Mouse (Mus musculus) embryonic facial prominence, embryonic 11.5 days (tissue): ENCODE results near the gene Plcl1. TPM values are rescaled to one million over a fixed set of nuclear protein-coding genes. Genes with fewer than 3 reads are reported as not detected.

Experiments used
- ATAC-seq: fragments of 200-750 bp; cut with Nextera tagmentation; replicated peaks from 2 replicates; pipeline ENCODE4 v1.8.0; 2017; ENCODE audit warnings: low read depth; ENCODE audit not compliant: insufficient number of reproducible peaks, low FRiP score, low TSS enrichment
- DNase-seq: peaks from one replicate; pipeline ENCODE4 v3.0.0-alpha.2; 2015; ENCODE audit warnings: low spot score
- H3K27ac ChIP-seq: fragments of 300-500 bp; sonication (generic); replicated peaks from 2 replicates; pipeline ENCODE4 v1.5.1; 2014; ENCODE audit warnings: mild to moderate bottlenecking, low read depth, low read length, control low read depth
- H3K27me3 ChIP-seq: fragments of 300-500 bp; sonication (generic); 2 replicates; pipeline ENCODE4 v1.6.1; 2014; ENCODE audit warnings: mild to moderate bottlenecking, low read length, moderate library complexity, mixed read lengths; ENCODE audit not compliant: control insufficient read depth, insufficient read depth
- H3K36me3 ChIP-seq: fragments of 300-500 bp; sonication (generic); replicated peaks from 2 replicates; pipeline ENCODE4 v1.6.1; 2014; ENCODE audit warnings: low read depth, mild to moderate bottlenecking, low read length, moderate library complexity, mixed read lengths; ENCODE audit not compliant: control insufficient read depth, insufficient read depth
- H3K4me1 ChIP-seq: fragments of 300-500 bp; sonication (generic); 2 replicates; pipeline ENCODE4 v1.6.1; 2014; ENCODE audit warnings: low read length, mixed read lengths; ENCODE audit not compliant: control insufficient read depth, insufficient read depth
- H3K4me2 ChIP-seq: fragments of 300-500 bp; sonication (generic); 2 replicates; pipeline ENCODE4 v1.6.1; 2014; ENCODE audit warnings: low read depth, mild to moderate bottlenecking, control low read depth, low read length, moderate library complexity
- H3K4me3 ChIP-seq: fragments of 300-500 bp; sonication (generic); 2 replicates; pipeline ENCODE4 v1.5.1; 2014; ENCODE audit warnings: low read depth, low read length, control low read depth
- H3K9ac ChIP-seq: fragments of 300-500 bp; sonication (generic); replicated peaks from 2 replicates; pipeline ENCODE4 v1.6.1; 2014; ENCODE audit warnings: mild to moderate bottlenecking, control low read depth, low read length
- H3K9me3 ChIP-seq: fragments of 300-500 bp; sonication (generic); replicated peaks from 2 replicates; pipeline ENCODE4 v1.6.1; 2016; ENCODE audit warnings: mild to moderate bottlenecking, low read length, inconsistent platforms, mixed read lengths; ENCODE audit not compliant: control insufficient read depth
- WGBS: fragments of 180-500 bp; shearing (Covaris S2); extraction: QIAGEN DNeasy Blood & Tissue Kit; methylation state at CpG from one replicate; pipeline ENCODE4 v1.1.7; 2014; 5-methylcytosine and 5-hydroxymethylcytosine counted together
- polyA plus RNA-seq: library from polyadenylated mRNA; unstranded; fragments of >200 nt; fragmentation: Nextera tagmentation; extraction: Ambion mirVana; gene quantifications from 2 replicates; pipeline ENCODE4 v1.2.1, GENCODE M21; 2014

The Plcl1 gene
- polyA plus RNA-seq, 1 experiment from 2014 or later = 1.2 TPM

- no peak overlapping the region for H3K27ac ChIP-seq
- no peaks in the 10 kb centered on the region for H3K4me1 ChIP-seq
- H3K4me2 ChIP-seq = no peak overlapping the region
- H3K36me3 ChIP-seq = no peaks in the 10 kb centered on the region
- H3K27me3 ChIP-seq = no peaks in the 10 kb centered on the region; the same call in 1 of the 2 replicates
- no peaks in the 10 kb centered on the region for H3K9me3 ChIP-seq
- no peak for ATAC-seq
- H3K9ac ChIP-seq = no peak overlapping the region
- WGBS = 2% methylated on average over 3 of the region's 3 CpGs
- DNase-seq = peak; percentile 89
- no peak overlapping the region for H3K4me3 ChIP-seq
Measured at GRCm38 (mm10) chr1:55404439-55404838, 1.3 kb upstream of the Plcl1 start.

DNA sequence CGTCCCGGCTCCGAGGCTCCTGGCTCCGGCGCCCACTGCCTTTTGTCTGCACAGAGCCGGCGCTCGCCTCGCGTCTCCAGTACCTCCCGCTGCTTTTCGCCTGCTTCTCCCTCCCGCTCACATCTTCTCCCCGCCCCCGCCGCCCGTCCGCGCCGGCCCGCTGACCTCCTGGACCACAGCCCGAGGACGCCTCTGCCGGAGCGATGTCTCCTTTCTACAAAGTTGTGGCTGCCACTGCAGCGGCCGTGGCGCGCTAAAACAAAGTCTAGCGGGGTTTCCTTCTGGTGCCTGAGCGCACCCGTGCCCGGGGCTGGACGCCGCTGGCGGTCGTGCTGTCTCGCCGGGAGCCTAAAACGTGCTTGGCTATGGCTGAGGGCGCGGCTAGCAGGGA lies 297 bp downstream of the Plcl1 start:
- no peaks in the 10 kb centered on the region for H3K36me3 ChIP-seq
- no peaks in the 10 kb centered on the region for H3K9me3 ChIP-seq
- DNase-seq (peak; percentile 51), ATAC-seq (peak; percentile 41)
- peak overlapping the region; percentile 63 for H3K9ac ChIP-seq
- peak overlapping the region; percentile 64 for H3K4me3 ChIP-seq
- no peaks in the 10 kb centered on the region; the same call in 1 of the 2 replicates for H3K27me3 ChIP-seq
- peak overlapping the region; percentile 100 for H3K4me2 ChIP-seq
- H3K4me1 ChIP-seq = no peaks in the 10 kb centered on the region
- under 1% methylated on average over 42 of the region's 42 CpGs for WGBS
- H3K27ac ChIP-seq = no peak overlapping the region

- peak; percentile 24; the same call in 1 of the 2 replicates for ATAC-seq
- H3K4me1 ChIP-seq = no peaks in the 10 kb centered on the region
- peak overlapping the region; percentile 100 for H3K4me2 ChIP-seq
- H3K27me3 ChIP-seq = no peaks in the 10 kb centered on the region; the same call in 1 of the 2 replicates
- H3K36me3 ChIP-seq = no peaks in the 10 kb centered on the region
- H3K9me3 ChIP-seq = no peaks in the 10 kb centered on the region
- WGBS = 4% methylated on average over 35 of the region's 35 CpGs
- peak overlapping the region; percentile 63 for H3K9ac ChIP-seq
- peak overlapping the region; percentile 64 for H3K4me3 ChIP-seq
- no peak overlapping the region for H3K27ac ChIP-seq
- peak; percentile 47 for DNase-seq
Measured at GRCm38 (mm10) chr1:55406531-55407375, 1.0 kb downstream of the Plcl1 start.

GRCm38 (mm10) chr1:55410670-55411069 lies 4.9 kb downstream of the Plcl1 start:
- WGBS = 66% methylated on average over 2 of the region's 2 CpGs
- H3K4me2 ChIP-seq = no peak overlapping the region
- no peaks in the 10 kb centered on the region for H3K9me3 ChIP-seq
- no peak overlapping the region for H3K9ac ChIP-seq
- H3K4me1 ChIP-seq = no peaks in the 10 kb centered on the region
- no peaks in the 10 kb centered on the region; the same call in 1 of the 2 replicates for H3K27me3 ChIP-seq
- DNase-seq = no peak
- no peak for ATAC-seq
- H3K27ac ChIP-seq = no peak overlapping the region
- H3K4me3 ChIP-seq = no peak overlapping the region
- no peaks in the 10 kb centered on the region for H3K36me3 ChIP-seq

DNA sequence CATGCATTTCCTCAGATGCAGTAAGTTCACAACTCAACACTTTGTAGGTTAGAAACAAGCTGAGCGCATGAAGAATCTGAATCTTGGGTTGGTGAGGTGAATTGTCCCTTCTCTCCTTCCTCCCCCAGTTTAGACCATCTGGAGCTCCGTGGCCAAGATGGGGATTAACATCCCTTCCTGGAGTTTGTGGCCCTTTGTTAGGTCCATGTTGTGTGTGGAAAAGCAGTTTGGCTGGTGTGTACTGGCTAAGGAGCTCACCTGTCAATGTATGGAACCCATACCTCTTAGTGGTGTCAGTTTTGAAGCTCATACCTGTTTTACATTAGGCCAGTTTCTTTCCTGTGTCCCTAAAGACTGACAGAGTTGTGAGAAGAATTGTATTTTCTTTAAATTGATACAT lies 5.4 kb downstream of the Plcl1 start:
- no peak for ATAC-seq
- no peak overlapping the region for H3K4me2 ChIP-seq
- H3K36me3 ChIP-seq = no peaks in the 10 kb centered on the region
- WGBS = 78% methylated on average over 2 of the region's 2 CpGs
- no peaks in the 10 kb centered on the region; the same call in 1 of the 2 replicates for H3K27me3 ChIP-seq
- H3K9me3 ChIP-seq = no peaks in the 10 kb centered on the region
- no peak for DNase-seq
- no peak overlapping the region for H3K27ac ChIP-seq
- H3K9ac ChIP-seq = no peak overlapping the region
- no peak overlapping the region for H3K4me3 ChIP-seq
- H3K4me1 ChIP-seq = no peaks in the 10 kb centered on the region

GRCm38 (mm10) chr1:55412569-55412968 lies 6.8 kb downstream of the Plcl1 start:
- DNase-seq = no peak
- H3K4me2 ChIP-seq = no peak overlapping the region
- no peaks in the 10 kb centered on the region; the same call in 1 of the 2 replicates for H3K27me3 ChIP-seq
- H3K4me1 ChIP-seq = no peaks in the 10 kb centered on the region
- no peaks in the 10 kb centered on the region for H3K36me3 ChIP-seq
- ATAC-seq = no peak
- WGBS = 67% methylated on average over 6 of the region's 6 CpGs
- H3K4me3 ChIP-seq = no peak overlapping the region
- no peak overlapping the region for H3K27ac ChIP-seq
- no peaks in the 10 kb centered on the region for H3K9me3 ChIP-seq
- no peak overlapping the region for H3K9ac ChIP-seq

DNA sequence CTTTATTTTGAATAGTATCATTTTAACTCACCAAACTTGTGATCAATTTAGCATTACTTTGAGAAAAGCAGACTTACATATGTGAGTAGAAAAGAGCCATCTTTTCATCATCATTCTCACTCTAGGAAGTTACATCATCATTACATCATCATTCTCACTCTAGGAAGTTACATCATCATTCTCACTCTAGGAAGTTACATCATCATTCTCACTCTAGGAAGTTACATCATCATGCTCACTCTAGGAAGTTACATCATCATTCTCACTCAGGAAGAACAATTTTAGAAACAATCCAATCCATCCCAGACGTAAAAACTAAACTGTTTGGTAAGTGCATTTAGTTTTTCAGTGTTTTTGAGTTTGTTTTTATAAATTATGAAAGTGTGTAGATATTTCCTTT lies 7.8 kb downstream of the Plcl1 start:
- ATAC-seq = no peak
- no peak overlapping the region for H3K4me2 ChIP-seq
- no peak overlapping the region for H3K9ac ChIP-seq
- no peak overlapping the region for H3K4me3 ChIP-seq
- no peaks in the 10 kb centered on the region; the same call in 1 of the 2 replicates for H3K27me3 ChIP-seq
- no peaks in the 10 kb centered on the region for H3K36me3 ChIP-seq
- no peak for DNase-seq
- 83% methylated on average over 1 of the region's 1 CpGs for WGBS
- no peak overlapping the region for H3K27ac ChIP-seq
- H3K4me1 ChIP-seq = no peaks in the 10 kb centered on the region
- H3K9me3 ChIP-seq = no peaks in the 10 kb centered on the region

DNA sequence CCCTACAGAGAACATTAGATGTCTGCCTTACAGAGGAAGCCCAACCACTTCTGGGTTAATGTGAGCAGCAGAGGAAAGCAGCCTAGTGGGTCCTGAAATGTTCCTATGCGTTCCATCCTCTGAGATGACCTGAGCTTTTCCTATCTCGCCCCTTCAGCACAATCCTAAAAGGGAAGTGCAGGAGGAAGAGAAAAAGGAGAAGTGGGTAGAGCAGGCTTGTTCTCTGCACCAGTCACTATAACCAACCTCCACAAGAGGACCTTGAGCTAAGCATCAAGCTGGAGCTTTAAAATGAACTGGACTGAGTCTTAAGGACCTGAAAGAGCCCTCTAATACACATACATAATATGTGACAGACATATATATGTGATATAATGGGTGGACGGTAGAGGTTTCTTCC lies 13.2 kb downstream of the Plcl1 start:
- DNase-seq = no peak
- no peaks in the 10 kb centered on the region for H3K4me1 ChIP-seq
- no peaks in the 10 kb centered on the region for H3K9me3 ChIP-seq
- no peak for ATAC-seq
- WGBS = 90% methylated on average over 3 of the region's 3 CpGs
- no peak overlapping the region for H3K27ac ChIP-seq
- no peak overlapping the region for H3K9ac ChIP-seq
- H3K36me3 ChIP-seq = no peaks in the 10 kb centered on the region
- H3K4me2 ChIP-seq = no peak overlapping the region
- H3K4me3 ChIP-seq = no peak overlapping the region
- H3K27me3 ChIP-seq = no peaks in the 10 kb centered on the region
